Mouse (Mus musculus) myocyte (in vitro differentiated cells): ENCODE measurements around the gene Sh3gl2. TPM values are rescaled to one million over a fixed set of nuclear protein-coding genes. Genes with fewer than 3 reads are reported as not detected.

Source experiments
- H3K27me3 ChIP-seq: one replicate; pipeline ENCODE4 v1.6.1; 2011; ENCODE audit not compliant: control insufficient read depth, insufficient read depth, insufficient read length
- H3K36me3 ChIP-seq: one replicate; pipeline ENCODE4 v1.6.1; 2011; ENCODE audit not compliant: control insufficient read depth, insufficient read depth
- H3K4me2 ChIP-seq: one replicate; pipeline ENCODE4 v1.6.1; 2011; ENCODE audit warnings: low read depth, control low read depth
- H3K4me3 ChIP-seq: one replicate; pipeline ENCODE4 v1.5.1; 2011; ENCODE audit warnings: mild to moderate bottlenecking, control low read depth, moderate library complexity
- H3K79me2 ChIP-seq: one replicate; pipeline ENCODE4 v1.6.1; 2011; ENCODE audit not compliant: control insufficient read depth, insufficient read depth
- H3ac ChIP-seq: one replicate; pipeline ENCODE4 v1.6.1; 2011; ENCODE audit not compliant: control insufficient read depth, insufficient read length
- CEBPB ChIP-seq: IDR thresholded peaks from 2 replicates; pipeline ENCODE4 v1.6.1; 2011; ENCODE audit warnings: mild to moderate bottlenecking, moderate library complexity; ENCODE audit not compliant: poor library complexity, insufficient read depth, severe bottlenecking
- E2F4 ChIP-seq: IDR thresholded peaks from one replicate; pipeline ENCODE4 v1.6.1; 2011; ENCODE audit warnings: mild to moderate bottlenecking, control low read depth, moderate library complexity; ENCODE audit not compliant: insufficient read depth
- MAX ChIP-seq: IDR thresholded peaks from one replicate; pipeline ENCODE4 v1.6.1; 2011; ENCODE audit warnings: low read depth, mild to moderate bottlenecking, control low read depth
- MYOD1 ChIP-seq, 3 experiments: IDR thresholded peaks; one replicate each; pipeline ENCODE4 v1.6.1; 2011; ENCODE audit warnings: control low read depth in 2 of 3, low read depth in 2 of 3, mild to moderate bottlenecking in 2 of 3, moderate library complexity in 1 of 3; ENCODE audit not compliant: insufficient read length in 2 of 3, control insufficient read depth in 1 of 3
- MYOG ChIP-seq, 3 experiments: IDR thresholded peaks; one replicate each; pipeline ENCODE4 v1.6.1; 2011; ENCODE audit warnings: control low read depth in 2 of 3, low read depth in 2 of 3, mild to moderate bottlenecking in 2 of 3; ENCODE audit not compliant: insufficient read length in 2 of 3, control insufficient read depth in 1 of 3, insufficient read depth in 1 of 3
- POLR2A ChIP-seq: IDR thresholded peaks from one replicate; pipeline ENCODE4 v1.6.1; 2011; ENCODE audit warnings: low read depth, mild to moderate bottlenecking, control low read depth, moderate library complexity; ENCODE audit not compliant: insufficient read length
- POLR2AphosphoS2 ChIP-seq: IDR thresholded peaks from one replicate; pipeline ENCODE4 v1.6.1; 2011; ENCODE audit warnings: low read depth, control low read depth; ENCODE audit not compliant: insufficient read length
- REST ChIP-seq: IDR thresholded peaks from one replicate; pipeline ENCODE4 v1.6.1; 2011; ENCODE audit warnings: mild to moderate bottlenecking, control low read depth, moderate library complexity; ENCODE audit not compliant: insufficient read depth, insufficient read length
- SRF ChIP-seq: IDR thresholded peaks from one replicate; pipeline ENCODE4 v1.6.1; 2011; ENCODE audit warnings: low read depth; ENCODE audit not compliant: control insufficient read depth, insufficient read length
- TCF12 ChIP-seq: IDR thresholded peaks from one replicate; pipeline ENCODE4 v1.6.1; 2011; ENCODE audit warnings: mild to moderate bottlenecking, control low read depth; ENCODE audit not compliant: poor library complexity, insufficient read depth, severe bottlenecking
- TCF3 ChIP-seq: IDR thresholded peaks from one replicate; pipeline ENCODE4 v1.6.1; 2011; ENCODE audit warnings: low read depth, control low read depth; ENCODE audit not compliant: insufficient read length
- USF1 ChIP-seq: IDR thresholded peaks from one replicate; pipeline ENCODE4 v1.6.1; 2011; ENCODE audit warnings: low read depth, mild to moderate bottlenecking, control low read depth, moderate library complexity
- polyA plus RNA-seq: library from polyadenylated mRNA; unstranded; fragments of >200 nt; fragmentation: generic; extraction: Trizol; gene quantifications from one replicate; pipeline ENCODE4 v1.2.1, GENCODE M21; 2012; ENCODE audit warnings: missing spikeins

The Sh3gl2 gene
- polyA plus RNA-seq, 1 experiment, result not detected

DNA sequence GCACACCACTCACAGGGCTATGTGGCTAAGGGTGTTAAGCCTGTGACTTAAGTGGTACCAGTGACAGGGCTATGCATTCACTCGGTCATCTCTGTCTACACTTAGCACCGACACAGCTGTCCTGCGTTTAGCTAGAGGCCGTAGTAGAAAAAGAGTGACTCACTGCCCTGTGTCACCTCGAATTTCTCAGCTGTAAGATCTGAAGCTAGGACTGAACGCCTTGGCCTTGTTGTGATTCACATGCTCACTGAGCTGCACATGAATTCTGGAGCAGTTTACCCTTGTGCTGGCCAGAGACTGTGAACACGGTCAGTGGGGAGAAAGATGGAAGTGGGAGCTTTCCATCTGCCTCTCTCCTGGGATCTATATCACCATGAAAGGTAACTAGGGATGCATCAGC is 2.3 kb upstream of the Sh3gl2 start:
- H3K4me2 ChIP-seq, result no peak overlapping the region
- H3ac ChIP-seq, result no peak overlapping the region
- H3K4me3 ChIP-seq, result no peak overlapping the region
- no peaks in the 10 kb centered on the region for H3K79me2 ChIP-seq
- peaks cover 17% of the 10 kb centered on the region for H3K27me3 ChIP-seq
- TF ChIP-seq POLR2A (no peak), MYOD1 (IDR thresholded peaks at IDR 0.05; ENCODE audit: control insufficient read depth in 1 of 3, insufficient read length in 2 of 3, low read depth in 2 of 3) (no peak), MAX (no peak), SRF (no peak), E2F4 (no peak), TCF12 (no peak), USF1 (no peak), POLR2AphosphoS2 (no peak), REST (no peak), CEBPB (no peak), MYOG (IDR thresholded peaks at IDR 0.05; ENCODE audit: control insufficient read depth in 1 of 3, insufficient read depth in 1 of 3, insufficient read length in 2 of 3, low read depth in 2 of 3) (no peak), TCF3 (no peak)
- no peaks in the 10 kb centered on the region for H3K36me3 ChIP-seq

DNA sequence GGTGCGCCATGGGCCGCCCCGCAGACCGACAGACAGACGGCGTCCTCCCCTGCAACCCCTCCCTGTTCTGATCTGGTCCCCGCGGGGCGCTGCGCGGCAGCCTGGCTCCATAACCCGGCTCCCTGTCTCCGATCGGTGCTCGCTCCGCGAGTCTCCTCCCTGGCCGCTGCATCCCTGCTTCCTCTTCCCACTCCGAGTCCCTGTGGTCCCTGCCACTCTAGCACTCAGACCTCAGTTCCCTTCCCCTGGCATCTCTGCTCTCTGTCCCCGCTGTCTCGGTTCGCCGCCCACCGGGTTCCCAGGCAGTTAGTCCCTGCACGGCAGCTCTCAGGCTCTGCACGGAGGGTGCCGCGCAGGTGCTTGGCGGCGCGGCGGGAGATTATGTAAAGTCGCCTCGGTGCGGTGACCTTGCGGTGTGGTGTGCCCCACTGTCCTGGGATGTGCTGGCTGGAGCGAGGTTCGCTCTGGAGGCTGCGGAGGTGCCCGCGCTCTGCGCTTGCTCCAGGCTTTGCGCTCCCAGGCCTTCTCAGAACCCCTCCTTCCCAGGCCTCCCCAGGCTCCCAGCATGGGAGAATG is 798 bp downstream of the Sh3gl2 start:
- Histone ChIP-seq H3K27me3 (peaks cover 17% of the 10 kb centered on the region), H3K4me3 (no peak overlapping the region), H3K4me2 (no peak overlapping the region), H3ac (no peak overlapping the region), H3K79me2 (no peaks in the 10 kb centered on the region), H3K36me3 (no peaks in the 10 kb centered on the region)
- TF ChIP-seq REST (no peak), POLR2AphosphoS2 (no peak), CEBPB (no peak), TCF12 (no peak), MYOD1 (IDR thresholded peaks at IDR 0.05; ENCODE audit: control insufficient read depth in 1 of 3, insufficient read length in 2 of 3, low read depth in 2 of 3) (no peak), MAX (no peak), SRF (no peak), E2F4 (no peak), USF1 (no peak), POLR2A (no peak), TCF3 (no peak), MYOG (IDR thresholded peaks at IDR 0.05; ENCODE audit: control insufficient read depth in 1 of 3, insufficient read depth in 1 of 3, insufficient read length in 2 of 3, low read depth in 2 of 3) (no peak)

DNA sequence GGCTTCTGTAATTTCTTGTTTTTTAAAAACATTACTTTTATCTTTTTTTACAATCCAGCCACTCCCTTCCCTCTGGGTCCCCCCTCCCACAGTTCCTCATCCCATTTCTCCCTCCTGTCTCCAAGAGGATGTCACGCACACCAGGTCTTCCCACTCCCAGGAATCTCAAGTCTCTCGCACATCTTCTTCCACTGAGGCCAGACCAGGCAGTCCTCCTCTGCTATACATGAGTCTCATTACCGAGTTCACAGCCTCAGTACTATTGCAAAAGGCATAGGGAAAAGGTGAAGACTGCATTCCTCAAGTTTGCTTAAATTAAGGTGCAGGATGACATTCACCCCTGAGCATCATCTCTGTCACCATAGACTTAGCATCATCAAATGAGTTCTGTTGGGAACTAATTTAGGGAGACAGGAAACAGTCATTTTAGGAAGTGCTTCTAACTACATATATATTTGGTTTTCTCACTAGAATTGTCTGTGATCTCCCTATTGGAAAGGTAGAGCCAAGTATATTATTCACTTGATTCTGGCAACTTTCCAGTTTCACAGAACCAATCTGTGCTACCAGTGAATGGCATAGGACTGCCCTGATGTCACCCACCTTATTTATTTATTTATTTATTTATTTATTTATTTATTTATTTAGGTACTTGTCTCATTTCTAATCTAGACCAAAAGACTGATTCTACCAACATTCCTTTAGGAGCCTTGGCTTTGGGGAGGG is 1.9 kb downstream of the Sh3gl2 start:
- Histone ChIP-seq H3K4me2 (no peak overlapping the region), H3K79me2 (no peaks in the 10 kb centered on the region), H3K27me3 (peaks cover 17% of the 10 kb centered on the region), H3ac (no peak overlapping the region), H3K4me3 (no peak overlapping the region), H3K36me3 (no peaks in the 10 kb centered on the region)
- TF ChIP-seq REST, result no peak
- no peak for TF ChIP-seq SRF
- TF ChIP-seq TCF12, result no peak
- TF ChIP-seq MYOD1 (IDR thresholded peaks at IDR 0.05; ENCODE audit: control insufficient read depth in 1 of 3, insufficient read length in 2 of 3, low read depth in 2 of 3), result no peak
- TF ChIP-seq POLR2AphosphoS2, result no peak
- no peak for TF ChIP-seq MYOG (IDR thresholded peaks at IDR 0.05; ENCODE audit: control insufficient read depth in 1 of 3, insufficient read depth in 1 of 3, insufficient read length in 2 of 3, low read depth in 2 of 3)
- no peak for TF ChIP-seq MAX
- TF ChIP-seq E2F4, result no peak
- no peak for TF ChIP-seq USF1

DNA sequence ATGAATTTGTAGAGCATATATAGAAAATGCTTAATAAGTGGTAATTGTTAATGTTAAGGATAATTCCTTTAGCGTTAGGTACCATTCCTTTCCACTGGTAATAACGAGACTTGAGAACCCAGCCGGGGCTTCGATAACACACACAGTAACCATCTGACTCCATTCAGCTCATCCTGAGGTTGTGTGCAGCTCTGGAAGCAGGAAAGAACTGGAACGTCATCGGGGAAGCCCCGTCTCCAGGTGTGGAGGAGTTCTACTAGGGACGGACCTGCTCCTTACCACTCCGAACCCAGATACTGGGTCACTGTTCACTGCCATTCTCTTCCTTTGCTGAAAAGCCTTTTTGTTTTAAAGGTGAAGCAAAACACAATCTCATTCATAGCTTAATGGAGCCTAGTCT is 2.6 kb downstream of the Sh3gl2 start:
- Histone ChIP-seq H3K27me3 (peaks cover 17% of the 10 kb centered on the region), H3ac (no peak overlapping the region), H3K79me2 (no peaks in the 10 kb centered on the region), H3K4me3 (no peak overlapping the region), H3K36me3 (no peaks in the 10 kb centered on the region), H3K4me2 (no peak overlapping the region)
- no peak for TF ChIP-seq CEBPB
- no peak for TF ChIP-seq TCF3
- no peak for TF ChIP-seq USF1
- no peak for TF ChIP-seq MYOD1 (IDR thresholded peaks at IDR 0.05; ENCODE audit: control insufficient read depth in 1 of 3, insufficient read length in 2 of 3, low read depth in 2 of 3)
- TF ChIP-seq TCF12, result no peak

DNA sequence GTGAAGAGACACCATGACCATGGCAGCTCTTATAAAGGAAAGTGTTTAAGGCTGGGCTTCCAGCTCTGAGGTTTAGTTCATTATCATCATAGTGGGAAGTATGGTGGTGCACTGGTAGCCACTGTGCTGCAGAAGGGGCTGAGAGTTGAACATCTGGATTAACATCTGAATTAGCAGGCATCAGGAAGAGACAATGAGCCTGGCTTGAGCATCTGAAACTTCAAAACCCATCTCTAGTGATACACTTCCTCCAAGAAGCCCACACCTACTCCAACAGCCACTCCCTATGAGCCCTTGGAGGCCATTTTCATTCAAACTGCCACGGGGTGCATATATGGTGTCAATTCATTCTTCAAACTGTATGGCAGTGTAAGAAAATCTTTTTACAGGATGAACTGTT is 3.6 kb downstream of the Sh3gl2 start:
- peaks cover 17% of the 10 kb centered on the region for H3K27me3 ChIP-seq

More for the DNA sequence above, 3.6 kb downstream of the Sh3gl2 start:
- Histone ChIP-seq H3K36me3 (no peaks in the 10 kb centered on the region), H3K4me2 (no peak overlapping the region), H3K79me2 (no peaks in the 10 kb centered on the region), H3ac (no peak overlapping the region), H3K4me3 (no peak overlapping the region)
- no peak for TF ChIP-seq CEBPB
